Mouse (Mus musculus): ENCODE measurements at regions not wholly inside any gene's neighbourhood (a gene's known extent, or its start where the extent isn't known, plus 50 kb on each side); places are given as distances from the start of the nearest gene placed in this dataset.

- Histone ChIP-seq H3K27me3 (replicated peaks; ENCODE audit: control insufficient read depth, insufficient read depth, low read length) (no peaks in the 10 kb centered on the region), H3K4me2 (ENCODE audit: low read depth, low read length) (no peak overlapping the region), H3K27ac (ENCODE audit: low read length) (no peak overlapping the region), H3K9ac (ENCODE audit: low read depth, low read length) (no peak overlapping the region), H3K4me1 (ENCODE audit: control insufficient read depth, insufficient read depth, low read length) (no peaks in the 10 kb centered on the region), H3K9me3 (ENCODE audit: control insufficient read depth, low read length) (no peaks in the 10 kb centered on the region), H3K4me3 (ENCODE audit: low read length) (no peak overlapping the region), H3K36me3 (ENCODE audit: control insufficient read depth, insufficient read depth, low read length) (no peaks in the 10 kb centered on the region)
- WGBS: 41% methylated on average over 4 of the region's 4 CpGs
- no peak for ATAC-seq
Measured at GRCm38 (mm10) chr13:84612497-84612896, 390.4 kb downstream of the Tmem161b start.

GRCm38 (mm10) chr13:84613004-84613403, 390.9 kb downstream of the Tmem161b start:
- no peak for ATAC-seq
- no peaks in the 10 kb centered on the region for H3K36me3 ChIP-seq (ENCODE audit: control insufficient read depth, insufficient read depth, low read length)
- no peak overlapping the region for H3K9ac ChIP-seq (ENCODE audit: low read depth, low read length)
- H3K4me3 ChIP-seq (ENCODE audit: low read length): no peak overlapping the region
- no peak overlapping the region for H3K4me2 ChIP-seq (ENCODE audit: low read depth, low read length)
- no peaks in the 10 kb centered on the region for H3K4me1 ChIP-seq (ENCODE audit: control insufficient read depth, insufficient read depth, low read length)
- no peaks in the 10 kb centered on the region for H3K27me3 ChIP-seq (replicated peaks; ENCODE audit: control insufficient read depth, insufficient read depth, low read length)
- WGBS: 53% methylated on average over 2 of the region's 2 CpGs
- no peaks in the 10 kb centered on the region for H3K9me3 ChIP-seq (ENCODE audit: control insufficient read depth, low read length)
- no peak overlapping the region for H3K27ac ChIP-seq (ENCODE audit: low read length)

GRCm38 (mm10) chr13:84624691-84625090, 402.6 kb downstream of the Tmem161b start:
- Histone ChIP-seq H3K27ac (ENCODE audit: low read length) (no peak overlapping the region), H3K4me1 (ENCODE audit: control insufficient read depth, insufficient read depth, low read length) (no peaks in the 10 kb centered on the region), H3K9me3 (ENCODE audit: control insufficient read depth, low read length) (no peaks in the 10 kb centered on the region), H3K9ac (ENCODE audit: low read depth, low read length) (no peak overlapping the region), H3K36me3 (ENCODE audit: control insufficient read depth, insufficient read depth, low read length) (no peaks in the 10 kb centered on the region), H3K4me2 (ENCODE audit: low read depth, low read length) (no peak overlapping the region), H3K27me3 (replicated peaks; ENCODE audit: control insufficient read depth, insufficient read depth, low read length) (no peaks in the 10 kb centered on the region), H3K4me3 (ENCODE audit: low read length) (no peak overlapping the region)
- 89% methylated on average over 5 of the region's 5 CpGs for WGBS
- no peak for ATAC-seq

- no peak for ATAC-seq
- no peaks in the 10 kb centered on the region for H3K4me1 ChIP-seq (ENCODE audit: control insufficient read depth, insufficient read depth, low read length)
- no peak overlapping the region for H3K4me3 ChIP-seq (ENCODE audit: low read length)
- no peak overlapping the region for H3K27ac ChIP-seq (ENCODE audit: low read length)
- WGBS: 35% methylated on average over 1 of the region's 1 CpGs
- no peaks in the 10 kb centered on the region for H3K9me3 ChIP-seq (ENCODE audit: control insufficient read depth, low read length)
- H3K36me3 ChIP-seq (ENCODE audit: control insufficient read depth, insufficient read depth, low read length): no peaks in the 10 kb centered on the region
- no peak overlapping the region for H3K4me2 ChIP-seq (ENCODE audit: low read depth, low read length)
- no peaks in the 10 kb centered on the region for H3K27me3 ChIP-seq (replicated peaks; ENCODE audit: control insufficient read depth, insufficient read depth, low read length)
- no peak overlapping the region for H3K9ac ChIP-seq (ENCODE audit: low read depth, low read length)
Measured at GRCm38 (mm10) chr13:84625527-84625926, 403.4 kb downstream of the Tmem161b start.

- no peaks in the 10 kb centered on the region for H3K4me1 ChIP-seq (ENCODE audit: control insufficient read depth, insufficient read depth, low read length)
- no peaks in the 10 kb centered on the region for H3K27me3 ChIP-seq (replicated peaks; ENCODE audit: control insufficient read depth, insufficient read depth, low read length)
- no peak overlapping the region for H3K4me3 ChIP-seq (ENCODE audit: low read length)
- no peak for ATAC-seq
- 66% methylated on average over 2 of the region's 2 CpGs for WGBS
- H3K27ac ChIP-seq (ENCODE audit: low read length): no peak overlapping the region
- no peak overlapping the region for H3K9ac ChIP-seq (ENCODE audit: low read depth, low read length)
- no peaks in the 10 kb centered on the region for H3K9me3 ChIP-seq (ENCODE audit: control insufficient read depth, low read length)
- no peaks in the 10 kb centered on the region for H3K36me3 ChIP-seq (ENCODE audit: control insufficient read depth, insufficient read depth, low read length)
- H3K4me2 ChIP-seq (ENCODE audit: low read depth, low read length): no peak overlapping the region
Measured at GRCm38 (mm10) chr13:84625927-84626326, 403.8 kb downstream of the Tmem161b start.

GRCm38 (mm10) chr13:84626397-84626796, 404.3 kb downstream of the Tmem161b start:
- Histone ChIP-seq H3K9me3 (ENCODE audit: control insufficient read depth, low read length) (no peaks in the 10 kb centered on the region), H3K9ac (ENCODE audit: low read depth, low read length) (no peak overlapping the region), H3K4me3 (ENCODE audit: low read length) (no peak overlapping the region), H3K4me2 (ENCODE audit: low read depth, low read length) (no peak overlapping the region), H3K4me1 (ENCODE audit: control insufficient read depth, insufficient read depth, low read length) (no peaks in the 10 kb centered on the region), H3K27ac (ENCODE audit: low read length) (no peak overlapping the region), H3K27me3 (replicated peaks; ENCODE audit: control insufficient read depth, insufficient read depth, low read length) (no peaks in the 10 kb centered on the region), H3K36me3 (ENCODE audit: control insufficient read depth, insufficient read depth, low read length) (no peaks in the 10 kb centered on the region)
- no peak for ATAC-seq
- 56% methylated on average over 1 of the region's 1 CpGs for WGBS

- H3K4me1 ChIP-seq (ENCODE audit: control insufficient read depth, insufficient read depth, low read length): no peaks in the 10 kb centered on the region
- WGBS: 66% methylated on average over 2 of the region's 2 CpGs
- no peaks in the 10 kb centered on the region for H3K27me3 ChIP-seq (replicated peaks; ENCODE audit: control insufficient read depth, insufficient read depth, low read length)
- H3K9me3 ChIP-seq (ENCODE audit: control insufficient read depth, low read length): no peaks in the 10 kb centered on the region
- H3K36me3 ChIP-seq (ENCODE audit: control insufficient read depth, insufficient read depth, low read length): no peaks in the 10 kb centered on the region
- no peak overlapping the region for H3K4me2 ChIP-seq (ENCODE audit: low read depth, low read length)
- H3K27ac ChIP-seq (ENCODE audit: low read length): no peak overlapping the region
- no peak for ATAC-seq
- H3K4me3 ChIP-seq (ENCODE audit: low read length): no peak overlapping the region
- H3K9ac ChIP-seq (ENCODE audit: low read depth, low read length): no peak overlapping the region
Measured at GRCm38 (mm10) chr13:84630686-84631085, 408.6 kb downstream of the Tmem161b start.

- Histone ChIP-seq H3K36me3 (ENCODE audit: control insufficient read depth, insufficient read depth, low read length) (no peaks in the 10 kb centered on the region), H3K4me2 (ENCODE audit: low read depth, low read length) (no peak overlapping the region), H3K27me3 (replicated peaks; ENCODE audit: control insufficient read depth, insufficient read depth, low read length) (no peaks in the 10 kb centered on the region), H3K9ac (ENCODE audit: low read depth, low read length) (no peak overlapping the region), H3K4me1 (ENCODE audit: control insufficient read depth, insufficient read depth, low read length) (no peaks in the 10 kb centered on the region), H3K4me3 (ENCODE audit: low read length) (no peak overlapping the region), H3K9me3 (ENCODE audit: control insufficient read depth, low read length) (no peaks in the 10 kb centered on the region), H3K27ac (ENCODE audit: low read length) (no peak overlapping the region)
- ATAC-seq: no peak
- WGBS: 80% methylated on average over 5 of the region's 5 CpGs
Measured at GRCm38 (mm10) chr13:84632493-84632892, 410.4 kb downstream of the Tmem161b start.

GRCm38 (mm10) chr13:84636831-84637230, 414.7 kb downstream of the Tmem161b start:
- Histone ChIP-seq H3K4me2 (ENCODE audit: low read depth, low read length) (no peak overlapping the region), H3K27ac (ENCODE audit: low read length) (no peak overlapping the region), H3K27me3 (replicated peaks; ENCODE audit: control insufficient read depth, insufficient read depth, low read length) (no peaks in the 10 kb centered on the region), H3K4me3 (ENCODE audit: low read length) (no peak overlapping the region), H3K9me3 (ENCODE audit: control insufficient read depth, low read length) (no peaks in the 10 kb centered on the region), H3K9ac (ENCODE audit: low read depth, low read length) (no peak overlapping the region), H3K4me1 (ENCODE audit: control insufficient read depth, insufficient read depth, low read length) (no peaks in the 10 kb centered on the region), H3K36me3 (ENCODE audit: control insufficient read depth, insufficient read depth, low read length) (no peaks in the 10 kb centered on the region)
- no peak for ATAC-seq

- 77% methylated on average over 1 of the region's 1 CpGs for WGBS
Measured at GRCm38 (mm10) chr13:84637606-84638005, 415.5 kb downstream of the Tmem161b start.

More at GRCm38 (mm10) chr13:84637606-84638005, 415.5 kb downstream of the Tmem161b start:
- Histone ChIP-seq H3K27ac (ENCODE audit: low read length) (no peak overlapping the region), H3K9me3 (ENCODE audit: control insufficient read depth, low read length) (no peaks in the 10 kb centered on the region), H3K27me3 (replicated peaks; ENCODE audit: control insufficient read depth, insufficient read depth, low read length) (no peaks in the 10 kb centered on the region), H3K4me2 (ENCODE audit: low read depth, low read length) (no peak overlapping the region), H3K4me3 (ENCODE audit: low read length) (no peak overlapping the region), H3K36me3 (ENCODE audit: control insufficient read depth, insufficient read depth, low read length) (no peaks in the 10 kb centered on the region), H3K4me1 (ENCODE audit: control insufficient read depth, insufficient read depth, low read length) (no peaks in the 10 kb centered on the region), H3K9ac (ENCODE audit: low read depth, low read length) (no peak overlapping the region)
- no peak for ATAC-seq

All from intestine, embryonic 16.5 days (tissue).